Mouse (Mus musculus) megakaryocyte, embryonic 14.5 days (primary cell): ENCODE measurements around the gene Pdrg1. TPM values are rescaled to one million over a fixed set of nuclear protein-coding genes. Genes with fewer than 3 reads are reported as not detected.

ENCODE experiments used
- H3K27me3 ChIP-seq: replicated peaks from 2 replicates; pipeline ENCODE3; 2012; ENCODE audit warnings: inconsistent platforms
- H3K36me3 ChIP-seq: replicated peaks from 2 replicates; pipeline ENCODE3; 2012; ENCODE audit warnings: low read length, inconsistent platforms, mixed read lengths
- H3K4me1 ChIP-seq: 2 replicates; pipeline ENCODE4 v1.6.1; 2012; ENCODE audit warnings: inconsistent platforms
- H3K4me3 ChIP-seq: replicated peaks from 2 replicates; pipeline ENCODE3; 2012; ENCODE audit warnings: moderate library complexity, mild to moderate bottlenecking, inconsistent platforms
- H3K9me3 ChIP-seq: 2 replicates; pipeline ENCODE4 v1.6.1; 2012; ENCODE audit warnings: inconsistent platforms
- FLI1 ChIP-seq: IDR thresholded peaks from 2 replicates; pipeline ENCODE4 v1.6.1; 2012; ENCODE audit warnings: low read length, inconsistent platforms, mixed read lengths
- GATA1 ChIP-seq: IDR thresholded peaks from 3 replicates; pipeline ENCODE4 v1.6.1; 2012; ENCODE audit warnings: mixed read lengths, low read length, inconsistent platforms, borderline replicate concordance
- polyA plus RNA-seq: library from polyadenylated mRNA; stranded (reverse); fragments of >175 nt; gene quantifications from 2 replicates; pipeline ENCODE4 v1.2.3, GENCODE M21; 2012; ENCODE audit warnings: low replicate concordance; ENCODE audit not compliant: insufficient read depth

Gene Pdrg1
- polyA plus RNA-seq, 1 experiment = 47.3 TPM

GRCm38 (mm10) chr2:152962091-152962793 lies 53.0 kb downstream of the Pdrg1 start, which contains the start of gene Ttll9:
Ttll9 (plus strand) TSS chr2:152962485.
- TF ChIP-seq FLI1 (no peak), GATA1 (no peak)
- Histone ChIP-seq H3K36me3 (no peaks in the 10 kb centered on the region), H3K27me3 (peaks cover 58% of the 10 kb centered on the region), H3K9me3 (peaks cover 19% of the 10 kb centered on the region), H3K4me3 (peak within 1 kb of the TSS; percentile 89), H3K4me1 (peaks cover 7% of the 10 kb centered on the region)

Other genes starting within 250 kb of the Pdrg1 start
- gene Bcl2l1, start 183.7 kb downstream of the Pdrg1 start, polyA plus RNA-seq = 498 and 1,222 TPM in 2 replicates
- gene Tpx2, start 167.5 kb downstream of the Pdrg1 start, polyA plus RNA-seq = 1.1 and 10.4 TPM in 2 replicates
- gene Mylk2, start 104.1 kb downstream of the Pdrg1 start, polyA plus RNA-seq = 0.15 TPM in 1 of 2 replicates, not detected in the other
- gene Foxs1, start 82.2 kb downstream of the Pdrg1 start, polyA plus RNA-seq = 3.2 and 4.6 TPM in 2 replicates
- gene Dusp15, start 63.7 kb downstream of the Pdrg1 start, polyA plus RNA-seq = 1.0 TPM in 1 of 2 replicates, not detected in the other
- gene Ttll9, start 52.9 kb downstream of the Pdrg1 start, polyA plus RNA-seq = 0.22 TPM in 1 of 2 replicates, not detected in the other
- not detected in 2 replicates for gene Xkr7, start 16.4 kb upstream of the Pdrg1 start, polyA plus RNA-seq
- not detected in 2 replicates for gene Ccm2l, start 50.5 kb upstream of the Pdrg1 start, polyA plus RNA-seq
- 1.9 and 8.1 TPM in 2 replicates for gene Hck, start 93.0 kb upstream of the Pdrg1 start, polyA plus RNA-seq
- 23.8 and 32.4 TPM in 2 replicates for gene Tm9sf4, start 145.9 kb upstream of the Pdrg1 start, polyA plus RNA-seq
- 3.3 and 3.6 TPM in 2 replicates for gene Tspyl3, start 210.0 kb upstream of the Pdrg1 start, polyA plus RNA-seq
- 5.7 and 6.8 TPM in 2 replicates for gene Plagl2, start 226.0 kb upstream of the Pdrg1 start, polyA plus RNA-seq
- 2.1 and 3.0 TPM in 2 replicates for gene Pofut1, start 226.1 kb upstream of the Pdrg1 start, polyA plus RNA-seq